Mouse (Mus musculus) thymus, postnatal 25 days (tissue): ENCODE results near the gene Pde1b.

Experiments
- DNase-seq: peaks from one replicate; pipeline ENCODE4 v3.0.0; 2022

Gene Pde1b

DNA sequence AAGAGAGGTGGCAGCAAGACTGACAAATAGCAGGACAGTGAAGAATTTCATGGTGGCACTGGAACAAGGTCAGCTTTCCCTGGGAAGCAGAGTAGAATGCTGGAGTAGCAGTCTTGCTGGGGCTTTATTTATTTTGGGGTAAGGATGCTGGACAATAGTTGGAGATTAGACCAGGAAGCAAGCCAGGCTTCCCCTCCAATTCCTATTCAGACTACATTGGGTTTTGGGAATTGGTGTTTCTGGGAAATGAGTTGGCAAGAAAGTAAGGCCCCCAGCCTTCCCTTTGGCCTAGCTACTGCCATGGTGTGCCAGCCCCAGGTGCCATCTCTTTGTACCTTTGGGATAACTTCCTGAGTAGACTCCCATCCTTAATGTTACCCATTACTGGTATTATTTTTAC is 62.1 kb downstream of the Pde1b start, which contains the start of gene Glycam1:
Glycam1 (minus strand) TSS at position 101 of the 400 bp plus-strand sequence.
- DNase-seq = no peak
